Mouse (Mus musculus) erythroblast, adult 5-6 weeks (primary cell): Measurements from ENCODE around the gene Sde2. TPM values are rescaled to one million over a fixed set of nuclear protein-coding genes. Genes with fewer than 3 reads are reported as not detected.
"Not testable (repeated sequence)": the region's sequence is repeated elsewhere in the genome, so short reads cannot be mapped to it uniquely, and the experiment has no call there.

Experiments
- ATAC-seq: replicated peaks from 2 replicates; pipeline ENCODE4 v1.8.0; 2016; ENCODE audit warnings: moderate number of reproducible peaks, mild to moderate bottlenecking, moderate TSS enrichment, inconsistent platforms; ENCODE audit not compliant: poor library complexity, low FRiP score, severe bottlenecking
- total RNA-seq, 2 experiments: library from RNA; stranded (forward) in 1 of 2; stranded (reverse) in 1 of 2; fragments of 150-400 nt in 1 of 2; fragments of 200-764, 138-1000 nt in 1 of 2; gene quantifications; 2 replicates each; pipeline versions ENCODE4 v1.2.3 to v1.2.4; 2015 to 2017; ENCODE audit warnings: low replicate concordance in 2 of 2

The Sde2 gene
- total RNA-seq, 2 experiments from 2014 or later, result 29.4 to 34.7 TPM

- ATAC-seq, result peak; percentile 67
Measured at GRCm38 (mm10) chr1:180830175-180830574, 20.8 kb upstream of the Sde2 start.

- no peak for ATAC-seq
Measured at GRCm38 (mm10) chr1:180830588-180831346, 20.2 kb upstream of the Sde2 start.

DNA sequence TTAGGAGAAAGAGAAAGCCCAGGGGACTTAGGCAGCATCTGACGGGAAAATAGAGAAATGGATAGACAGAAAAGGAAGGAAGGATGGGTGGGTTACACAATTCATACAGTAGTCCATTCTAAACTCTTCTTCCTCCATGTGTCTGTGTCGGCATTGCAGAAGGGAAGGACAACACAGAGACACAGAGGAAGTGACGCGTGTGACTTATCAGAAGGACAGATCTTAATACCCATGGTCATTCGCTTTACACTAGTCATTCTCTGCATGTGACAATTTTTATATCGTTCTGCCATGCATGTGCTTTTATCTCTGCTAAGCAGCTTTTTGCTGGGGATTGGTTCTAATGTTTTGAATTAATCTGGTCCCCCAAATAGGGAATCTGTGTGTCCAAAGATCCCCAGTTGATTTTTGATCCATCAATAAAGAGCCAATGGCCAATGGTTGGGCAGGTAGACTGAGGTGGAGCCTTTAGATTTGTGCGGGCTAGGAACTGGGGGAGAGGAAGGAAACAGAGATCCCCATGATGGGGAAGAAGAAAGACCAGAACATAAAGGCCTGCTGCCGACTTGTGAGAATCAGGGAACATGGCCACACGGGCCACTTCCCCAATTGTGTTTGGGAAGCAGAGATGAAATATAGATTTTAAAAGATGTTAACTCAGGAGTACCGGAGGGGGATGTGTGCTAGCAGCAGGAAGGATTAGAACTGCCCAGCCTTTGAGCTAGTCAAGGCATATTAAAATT lies 15.5 kb upstream of the Sde2 start:
- ATAC-seq, result no peak

DNA sequence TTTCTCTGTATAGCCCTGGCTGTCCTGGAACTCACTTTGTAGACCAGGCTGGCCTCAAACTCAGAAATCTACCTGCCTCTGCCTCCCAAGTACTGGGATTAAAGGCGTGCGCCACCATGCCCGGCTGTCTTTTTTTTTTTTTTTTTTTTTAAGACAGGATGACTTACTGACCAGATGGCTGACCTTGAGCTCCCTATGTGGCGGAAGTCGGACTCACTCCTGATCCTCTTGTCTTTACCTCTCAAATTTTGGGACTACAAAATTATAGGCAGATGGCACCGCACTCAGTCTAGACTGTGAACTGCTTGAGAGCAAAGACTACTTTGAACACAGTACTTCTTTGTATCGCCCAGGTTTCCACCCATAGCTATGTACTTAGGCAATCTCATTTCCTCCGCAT lies 14.5 kb upstream of the Sde2 start:
- ATAC-seq, result not testable (repeated sequence)

DNA sequence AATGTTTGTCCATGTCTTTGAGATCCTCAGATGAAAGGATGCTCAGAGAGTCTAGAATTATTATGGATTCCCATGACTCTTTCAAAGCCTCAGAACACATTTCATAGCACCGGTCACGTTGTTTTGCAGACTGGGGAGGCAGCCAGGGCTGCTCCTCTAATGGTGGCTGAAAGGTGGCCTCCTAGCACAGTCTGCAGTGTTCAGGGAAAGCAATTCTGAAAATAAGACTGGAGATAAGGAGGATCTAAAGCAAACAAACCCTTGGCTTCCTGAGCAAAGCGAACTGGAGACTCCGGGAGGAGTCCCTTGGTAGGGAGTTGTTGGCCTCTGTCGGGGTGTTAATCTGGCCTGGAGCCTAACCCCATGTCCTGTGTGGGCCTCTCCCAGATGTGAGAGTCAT lies 13.7 kb upstream of the Sde2 start:
- ATAC-seq, result no peak; the same call in 1 of the 2 replicates

DNA sequence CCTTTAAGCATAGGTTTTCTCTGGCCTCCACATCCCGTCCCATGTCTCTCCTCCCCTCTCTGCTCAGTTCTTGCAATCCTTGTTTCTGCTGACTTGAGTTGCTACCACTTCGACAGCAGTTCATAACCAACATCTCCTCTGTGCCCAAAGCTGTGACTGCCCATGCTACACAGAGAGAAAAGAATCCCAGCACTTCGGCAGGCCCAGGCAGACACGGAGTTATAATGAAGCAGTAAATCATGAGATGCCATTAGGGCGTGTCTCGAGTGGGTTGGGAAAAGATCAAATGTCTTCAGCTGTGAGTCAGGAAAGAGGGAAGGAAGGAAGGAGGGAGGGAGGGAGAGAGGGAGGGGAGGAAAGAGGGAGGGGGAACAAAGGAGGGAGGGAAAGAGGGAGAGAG lies 12.9 kb upstream of the Sde2 start:
- no peak for ATAC-seq

DNA sequence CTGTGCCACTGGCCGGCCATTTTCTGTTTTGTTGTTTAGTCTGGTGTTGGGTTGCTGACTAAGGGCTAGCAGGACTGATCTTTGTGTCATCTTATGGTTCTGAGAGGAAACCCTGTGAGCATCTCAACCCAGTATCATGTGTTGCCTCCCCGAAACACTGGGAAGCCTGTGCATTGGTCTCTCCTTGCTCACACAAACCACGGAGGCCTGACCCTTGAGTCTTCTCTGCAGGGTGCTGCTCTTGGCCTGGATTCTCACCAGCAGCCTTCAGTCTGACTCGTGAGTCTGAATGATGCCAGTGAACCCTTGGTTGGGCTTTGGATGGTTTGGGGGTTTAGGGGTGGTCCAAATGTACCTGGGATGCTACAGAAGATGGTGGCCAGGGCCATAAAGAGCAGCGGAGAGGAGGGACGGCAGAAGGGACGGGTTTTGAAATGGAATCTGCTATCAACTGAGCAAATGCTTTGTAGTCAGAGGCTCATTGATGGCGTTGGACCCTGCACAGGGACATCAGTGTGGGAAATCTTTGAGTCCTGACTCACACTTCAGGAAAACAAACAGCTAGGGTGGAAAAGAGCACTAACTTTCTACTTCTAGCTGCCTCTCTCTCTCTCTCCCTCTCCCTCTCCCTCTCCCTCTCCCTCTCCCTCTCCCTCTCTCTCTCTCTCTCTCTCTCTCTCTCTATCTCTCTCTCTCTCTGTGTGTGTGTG lies 11.6 kb upstream of the Sde2 start:
- ATAC-seq, result no peak

- no peak for ATAC-seq
Measured at GRCm38 (mm10) chr1:180841561-180842300, 9.2 kb upstream of the Sde2 start.

DNA sequence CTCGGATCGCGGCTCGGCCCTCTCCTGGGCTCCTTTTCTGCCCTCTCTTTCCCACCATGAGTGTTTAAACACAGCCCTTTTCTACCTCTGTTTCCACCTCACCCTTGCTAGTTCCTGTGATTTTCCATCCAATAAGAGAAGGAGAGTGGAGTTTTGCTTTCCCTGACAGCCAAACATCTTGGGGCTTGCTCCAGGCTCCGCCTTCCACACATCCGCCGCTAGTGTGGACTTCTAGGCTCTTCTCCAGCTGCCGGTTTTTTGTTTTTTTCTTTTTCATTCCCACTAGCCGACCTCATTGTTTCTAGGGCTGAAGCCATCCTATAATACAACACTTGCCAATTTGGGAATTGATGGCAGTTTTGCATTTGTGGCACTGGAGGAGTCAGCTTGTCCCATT lies 2.8 kb upstream of the Sde2 start:
- peak; percentile 70 for ATAC-seq

DNA sequence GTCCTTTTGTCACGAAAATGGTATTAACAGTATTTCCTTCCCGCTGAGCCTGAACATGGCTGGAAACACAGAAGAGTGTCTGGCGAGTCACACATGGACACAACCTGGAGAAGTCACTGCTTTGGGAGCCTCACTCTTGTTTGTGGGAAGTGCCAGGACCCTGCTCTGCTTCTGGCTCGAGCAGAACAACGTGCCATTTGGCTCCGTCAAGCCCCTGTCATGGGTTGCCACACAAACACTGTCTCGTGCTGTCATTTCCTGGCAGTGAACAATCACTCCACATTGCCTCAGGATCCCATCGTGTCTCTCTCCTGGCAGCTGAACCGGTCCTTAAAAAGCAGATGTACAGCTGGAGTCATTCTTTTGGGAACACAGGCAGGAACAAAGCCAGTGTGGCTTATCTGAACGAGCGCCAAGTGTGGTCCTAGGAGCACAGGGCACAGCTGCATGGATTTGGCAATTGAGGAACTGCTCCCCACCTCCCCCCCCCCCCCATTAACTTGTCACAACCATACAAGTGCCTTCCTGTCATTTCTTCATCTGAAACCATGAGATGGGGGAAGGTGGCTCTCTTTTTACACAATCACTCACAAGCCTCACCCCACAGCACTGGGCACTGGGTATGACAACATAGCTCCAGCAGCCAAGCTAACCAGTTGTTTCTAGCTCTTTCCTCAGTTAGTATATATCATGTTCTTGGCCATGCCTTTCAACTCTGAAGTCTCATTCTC lies 2.3 kb upstream of the Sde2 start:
- ATAC-seq, result 0 out of 2 replicates have a peak, but pooled peaks have one; percentile 6

- no peak for ATAC-seq
Measured at GRCm38 (mm10) chr1:180849701-180850301, 1.1 kb upstream of the Sde2 start.

GRCm38 (mm10) chr1:180858763-180859162 lies 7.8 kb downstream of the Sde2 start:
- no peak for ATAC-seq

GRCm38 (mm10) chr1:180860030-180860429 lies 9.1 kb downstream of the Sde2 start:
- ATAC-seq, result no peak; the same call in 1 of the 2 replicates

DNA sequence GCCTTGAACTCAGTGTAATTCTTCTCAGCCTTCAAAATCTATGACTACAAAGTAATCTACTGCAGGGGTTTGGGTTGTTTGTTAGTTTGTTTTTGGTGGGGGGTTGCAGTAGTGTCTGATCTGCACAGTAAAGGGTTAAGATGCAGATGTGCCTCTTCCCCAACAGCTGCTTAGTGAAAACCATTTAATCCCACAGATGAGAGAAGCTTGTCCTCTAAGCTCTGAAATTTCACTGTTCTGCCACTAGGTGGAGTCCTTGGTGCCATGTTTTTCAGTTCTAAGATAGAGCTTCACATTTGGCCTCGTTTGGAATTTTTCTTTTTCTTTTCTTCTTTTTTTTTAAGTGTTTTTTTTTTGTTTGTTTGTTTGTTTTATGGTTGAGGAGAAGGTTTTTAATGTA lies 12.7 kb downstream of the Sde2 start:
- ATAC-seq, result peak; percentile 87

- no peak for ATAC-seq
Measured at GRCm38 (mm10) chr1:180866001-180866400, 15.1 kb downstream of the Sde2 start.

DNA sequence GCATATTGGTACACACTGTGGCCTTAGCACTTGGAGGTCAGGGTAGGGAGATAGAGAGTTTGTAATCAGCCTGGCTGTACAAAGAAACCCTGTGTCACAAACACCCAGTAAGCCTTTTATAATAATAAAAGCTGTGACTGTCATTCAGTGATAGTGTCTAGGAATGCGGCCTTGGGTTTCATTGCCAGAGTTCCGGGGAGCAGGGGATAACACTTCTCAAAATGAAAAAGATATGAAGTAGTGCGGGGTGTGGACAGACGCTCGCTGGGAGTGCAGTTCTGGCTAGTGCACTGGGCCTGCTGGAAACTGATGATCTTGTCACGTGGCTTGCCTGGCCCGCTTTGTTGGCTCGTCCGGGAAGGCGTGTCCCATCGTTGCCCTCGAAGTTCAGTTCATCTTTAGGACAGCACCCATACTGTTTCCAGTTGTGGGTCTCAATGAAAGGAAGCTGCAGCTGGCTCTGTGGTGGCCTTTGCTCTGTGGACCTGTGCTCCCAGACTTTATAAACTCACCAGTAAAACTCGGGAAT lies 19.3 kb downstream of the Sde2 start:
- ATAC-seq, result no peak

DNA sequence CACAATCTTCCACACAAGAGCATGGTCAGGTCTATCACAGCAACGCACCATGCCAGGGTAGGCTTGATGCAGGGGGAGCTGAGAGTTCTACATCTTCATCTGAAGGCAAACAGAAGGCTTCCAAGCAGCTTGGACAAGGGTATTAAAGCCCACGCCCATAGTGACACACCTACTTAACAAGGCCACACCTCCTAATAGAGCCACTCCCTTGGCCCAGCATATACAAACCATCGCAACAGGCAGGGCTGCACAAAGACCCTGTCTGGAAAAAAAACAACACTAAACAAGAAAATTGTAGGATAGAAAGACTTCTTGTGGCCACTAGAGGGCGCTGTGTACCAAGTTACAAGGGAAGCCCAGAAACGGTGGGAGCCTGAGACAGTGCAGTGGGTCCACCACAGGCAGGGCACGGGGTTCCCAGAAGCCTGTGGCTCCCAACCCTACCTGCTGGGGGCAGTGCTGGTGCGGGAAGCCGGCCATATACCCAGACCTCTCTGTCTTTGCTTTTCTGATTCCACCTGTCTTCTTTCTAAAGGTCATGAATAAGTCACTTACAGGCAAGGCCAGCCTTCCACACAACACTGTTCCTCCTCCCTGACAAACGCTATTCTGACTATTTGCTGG lies 23.0 kb downstream of the Sde2 start:
- peak; percentile 84 for ATAC-seq

GRCm38 (mm10) chr1:180874615-180875014 lies 23.7 kb downstream of the Sde2 start:
- ATAC-seq, result no peak
